Mouse (Mus musculus) bone marrow, adult 2 months (tissue): ENCODE measurements around the gene Fam219b. TPM values are rescaled to one million over a fixed set of nuclear protein-coding genes. Genes with fewer than 3 reads are reported as not detected.

Source experiments
- H3K27ac ChIP-seq: fragments of 200-500 bp; 2 replicates; pipeline ENCODE4 v1.5.1; 2012; ENCODE audit warnings: low read depth, mild to moderate bottlenecking, control low read depth, inconsistent platforms, low read length; ENCODE audit not compliant: control insufficient read depth, poor library complexity, insufficient read depth
- H3K4me1 ChIP-seq: fragments of 200-500 bp; 2 replicates; pipeline ENCODE4 v1.6.1; 2011; ENCODE audit warnings: low read length; ENCODE audit not compliant: control insufficient read depth, insufficient read depth
- H3K4me3 ChIP-seq: fragments of 200-500 bp; replicated peaks from 2 replicates; pipeline ENCODE3; 2011; ENCODE audit warnings: mild to moderate bottlenecking, low read depth, low read length, control low read depth; ENCODE audit not compliant: control insufficient read depth
- CTCF ChIP-seq: fragments of 200-500 bp; IDR thresholded peaks from 2 replicates; pipeline ENCODE4 v1.5.1; 2011; ENCODE audit warnings: low read length, control low read depth; ENCODE audit not compliant: control insufficient read depth, insufficient read depth
- POLR2A ChIP-seq: fragments of 200-500 bp; IDR thresholded peaks from 2 replicates; pipeline ENCODE4 v1.6.1; 2011; ENCODE audit warnings: low read depth, mild to moderate bottlenecking, control low read depth, low read length, borderline replicate concordance; ENCODE audit not compliant: control insufficient read depth
- WGBS: fragments of 180-500 bp; shearing (Covaris S2); methylation state at CpG from one replicate; pipeline ENCODE4 v1.1.7; 2018; 5-methylcytosine and 5-hydroxymethylcytosine counted together
- polyA plus RNA-seq: library from polyadenylated mRNA; stranded (reverse); fragments of >200 nt; gene quantifications from 2 replicates; pipeline ENCODE4 v1.2.4, GENCODE M21; 2011; ENCODE audit warnings: low replicate concordance; ENCODE audit not compliant: missing spikeins, insufficient read depth, insufficient read length

Fam219b gene
- polyA plus RNA-seq, 1 experiment = 10.3 TPM

DNA sequence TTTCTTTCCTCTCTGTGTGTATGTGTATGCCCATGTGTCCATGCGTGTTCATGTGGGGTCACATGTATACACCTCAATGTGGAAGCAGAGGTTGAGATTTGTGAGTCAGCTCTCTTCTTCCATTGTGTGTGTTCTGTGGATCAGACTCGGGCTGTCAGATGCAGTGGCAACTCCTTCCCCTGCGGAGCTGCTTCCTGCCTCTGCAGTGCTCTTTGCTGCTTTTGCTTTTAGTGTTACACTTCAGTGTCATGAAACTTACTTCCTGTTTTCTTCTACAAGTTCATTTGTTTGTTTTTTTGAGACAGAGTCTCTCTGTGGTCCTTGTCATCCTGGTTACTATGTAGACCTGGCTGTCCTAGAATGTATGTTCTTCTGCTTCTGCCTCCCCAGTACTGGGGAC is 47.7 kb downstream of the Fam219b start:
- Histone ChIP-seq H3K4me3 (no peak overlapping the region), H3K4me1 (peaks cover 2% of the 10 kb centered on the region; the same call in 1 of the 2 replicates), H3K27ac (no peak overlapping the region)
- 56% methylated on average over 3 of the region's 3 CpGs for WGBS
- TF ChIP-seq POLR2A (no peak), CTCF (no peak)

GRCm38 (mm10) chr9:57589224-57590126 is 52.1 kb downstream of the Fam219b start, which contains the start of gene Ulk3:
TSS of gene Ulk3 (plus strand) at chr9:57589452.
- H3K27ac ChIP-seq = peak within 1 kb of the TSS; percentile 88

DNA sequence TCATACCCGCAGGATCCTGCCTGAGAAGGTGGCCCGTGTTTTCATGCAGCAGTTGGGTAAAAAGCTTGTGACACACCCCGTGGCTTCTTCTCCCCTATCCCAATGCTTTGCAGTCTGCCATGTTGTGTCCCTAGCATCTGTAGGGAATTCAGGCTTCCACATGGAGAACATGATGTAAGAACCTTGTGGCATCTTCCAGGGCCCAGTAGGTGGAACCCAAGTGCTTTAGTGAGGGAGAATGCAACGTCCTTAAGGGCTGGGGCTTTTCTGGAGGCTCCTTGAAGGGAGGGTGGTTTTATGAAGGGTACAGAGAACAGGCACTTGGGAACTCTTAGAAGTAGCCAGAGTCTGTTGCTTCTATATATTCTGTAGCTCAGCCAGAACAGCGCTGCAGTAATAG is 53.4 kb downstream of the Fam219b start:
- TF ChIP-seq POLR2A = no peak
- TF ChIP-seq CTCF = no peak
- Histone ChIP-seq H3K4me3 (no peak overlapping the region), H3K4me1 (peaks cover 2% of the 10 kb centered on the region; the same call in 1 of the 2 replicates), H3K27ac (no peak overlapping the region)
- 62% methylated on average over 5 of the region's 5 CpGs for WGBS

More at GRCm38 (mm10) chr9:57589224-57590126, 52.1 kb downstream of the Fam219b start, which contains the start of gene Ulk3:
- peaks cover 2% of the 10 kb centered on the region; the same call in 1 of the 2 replicates for H3K4me1 ChIP-seq
- under 1% methylated on average over 58 of the region's 58 CpGs for WGBS
- H3K4me3 ChIP-seq = peak within 1 kb of the TSS; percentile 71
- TF ChIP-seq POLR2A = no peak; the same call in 1 of the 2 replicates
- TF ChIP-seq CTCF = no peak; the same call in 1 of the 2 replicates

Other genes with a start within 250 kb of the Fam219b start
- 31.1 and 49.4 TPM in 2 replicates for gene Ppcdc, start 97.4 kb upstream of the Fam219b start, polyA plus RNA-seq
- 5.5 and 7.5 TPM in 2 replicates for gene Scamp5, start 69.5 kb upstream of the Fam219b start, polyA plus RNA-seq
- 8.2 TPM in 1 of 2 replicates, not detected in the other for gene Rpp25, start 33.5 kb upstream of the Fam219b start, polyA plus RNA-seq
- gene Cox5a, start 16.3 kb upstream of the Fam219b start, polyA plus RNA-seq = 158 and 215 TPM in 2 replicates
- 11.7 and 17.8 TPM in 2 replicates for gene Mpi, start 15.2 kb downstream of the Fam219b start, polyA plus RNA-seq
- gene Scamp2, start 23.4 kb downstream of the Fam219b start, polyA plus RNA-seq = 21.3 and 46.4 TPM in 2 replicates
- gene Ulk3, start 51.9 kb downstream of the Fam219b start, polyA plus RNA-seq = 17.8 and 35.6 TPM in 2 replicates
- not detected in 2 replicates for gene Cplx3, start 68.8 kb downstream of the Fam219b start, polyA plus RNA-seq
- 0.65 TPM in 1 of 2 replicates, not detected in the other for gene Lman1l, start 83.2 kb downstream of the Fam219b start, polyA plus RNA-seq
- 45.4 and 99.8 TPM in 2 replicates for gene Csk, start 116.1 kb downstream of the Fam219b start, polyA plus RNA-seq
- gene Cyp1a2, start 146.2 kb downstream of the Fam219b start, polyA plus RNA-seq = 1.5 and 9.3 TPM in 2 replicates
- gene Cyp1a1, start 150.4 kb downstream of the Fam219b start, polyA plus RNA-seq = not detected in 2 replicates
- 8.3 and 9.1 TPM in 2 replicates for gene Edc3, start 171.0 kb downstream of the Fam219b start, polyA plus RNA-seq
- 148 and 149 TPM in 2 replicates for gene Clk3, start 228.3 kb downstream of the Fam219b start, polyA plus RNA-seq